Mouse (Mus musculus): Measurements from ENCODE around the gene Egflam.

GRCm38 (mm10) chr15:7216581-7217272, 181.5 kb downstream of the Egflam start:
- TF ChIP-seq CTCF (IDR thresholded peaks at IDR 0.05; ENCODE audit: borderline replicate concordance, extremely low read depth, insufficient read depth, insufficient read length) (no peak), POLR2A (IDR thresholded peaks at IDR 0.05; ENCODE audit: borderline replicate concordance, extremely low read depth, insufficient read depth, insufficient read length, poor library complexity, severe bottlenecking) (no peak)

Measured in brain, embryonic 14.5 days (tissue).